Mouse (Mus musculus) liver, postnatal 0 days (tissue): ENCODE measurements around the gene Tefm. TPM values are rescaled to one million over a fixed set of nuclear protein-coding genes. Genes with fewer than 3 reads are reported as not detected.
"Not testable (repeated sequence)": the region's sequence is repeated elsewhere in the genome, so short reads cannot be mapped to it uniquely, and the experiment has no call there.

Source experiments
- ATAC-seq: fragments of 200-750 bp; cut with Nextera tagmentation; 2 replicates; pipeline ENCODE4 v1.8.0; 2017; ENCODE audit warnings: mild to moderate bottlenecking, moderate library complexity
- DNase-seq: peaks from one replicate; pipeline ENCODE4 v3.0.0-alpha.2; 2016
- H3K27ac ChIP-seq: fragments of 300-500 bp; sonication (generic); 2 replicates; pipeline ENCODE4 v1.5.1; 2014; ENCODE audit warnings: antibody characterized with exemption, moderate library complexity, mild to moderate bottlenecking, low read depth
- H3K27me3 ChIP-seq: fragments of 300-500 bp; sonication (generic); 2 replicates; pipeline ENCODE4 v1.6.1; 2014; ENCODE audit warnings: low read length, control low read depth, mixed read lengths; ENCODE audit not compliant: insufficient read depth
- H3K36me3 ChIP-seq: fragments of 300-500 bp; sonication (generic); replicated peaks from 2 replicates; pipeline ENCODE4 v1.6.1; 2014; ENCODE audit warnings: mild to moderate bottlenecking, control low read depth, low read length, moderate library complexity, mixed read lengths; ENCODE audit not compliant: insufficient read depth
- H3K4me1 ChIP-seq: fragments of 300-500 bp; sonication (generic); 2 replicates; pipeline ENCODE4 v1.6.1; 2014; ENCODE audit warnings: antibody characterized with exemption, mild to moderate bottlenecking, control low read depth; ENCODE audit not compliant: insufficient read depth
- H3K4me2 ChIP-seq: fragments of 300-500 bp; sonication (generic); 2 replicates; pipeline ENCODE4 v1.6.1; 2014; ENCODE audit warnings: low read depth, mild to moderate bottlenecking, low read length, moderate library complexity, mixed read lengths
- H3K4me3 ChIP-seq: fragments of 300-500 bp; sonication (generic); 2 replicates; pipeline ENCODE4 v1.5.1; 2014; ENCODE audit warnings: low read depth, low read length
- H3K9ac ChIP-seq: fragments of 300-500 bp; sonication (generic); replicated peaks from 2 replicates; pipeline ENCODE4 v1.6.1; 2014; ENCODE audit warnings: mild to moderate bottlenecking, moderate library complexity
- H3K9me3 ChIP-seq: fragments of 300-500 bp; sonication (generic); 2 replicates; pipeline ENCODE4 v1.6.1; 2016; ENCODE audit warnings: mild to moderate bottlenecking, control low read depth, low read length, mixed read lengths
- CTCF ChIP-seq: sonication (generic); IDR thresholded peaks from 2 replicates; pipeline ENCODE4 v1.5.1; 2016; ENCODE audit warnings: antibody characterized with exemption, low read depth
- EP300 ChIP-seq: IDR thresholded peaks from 2 replicates; pipeline ENCODE4 v1.6.1; 2016; ENCODE audit warnings: antibody characterized with exemption, low read depth, mild to moderate bottlenecking
- WGBS: fragments of 180-500 bp; shearing (Covaris S2); extraction: QIAGEN DNeasy Blood & Tissue Kit; methylation state at CpG from one replicate; pipeline ENCODE4 v1.1.7; 2014; ENCODE audit not compliant: insufficient replicate concordance; 5-methylcytosine and 5-hydroxymethylcytosine counted together
- polyA plus RNA-seq: library from polyadenylated mRNA; unstranded; fragments of >200 nt; fragmentation: Nextera tagmentation; extraction: Ambion mirVana; gene quantifications from 2 replicates; pipeline ENCODE4 v1.2.1, GENCODE M21; 2015

Gene Tefm
- 17.1 and 18.0 TPM in 2 replicates for polyA plus RNA-seq

DNA sequence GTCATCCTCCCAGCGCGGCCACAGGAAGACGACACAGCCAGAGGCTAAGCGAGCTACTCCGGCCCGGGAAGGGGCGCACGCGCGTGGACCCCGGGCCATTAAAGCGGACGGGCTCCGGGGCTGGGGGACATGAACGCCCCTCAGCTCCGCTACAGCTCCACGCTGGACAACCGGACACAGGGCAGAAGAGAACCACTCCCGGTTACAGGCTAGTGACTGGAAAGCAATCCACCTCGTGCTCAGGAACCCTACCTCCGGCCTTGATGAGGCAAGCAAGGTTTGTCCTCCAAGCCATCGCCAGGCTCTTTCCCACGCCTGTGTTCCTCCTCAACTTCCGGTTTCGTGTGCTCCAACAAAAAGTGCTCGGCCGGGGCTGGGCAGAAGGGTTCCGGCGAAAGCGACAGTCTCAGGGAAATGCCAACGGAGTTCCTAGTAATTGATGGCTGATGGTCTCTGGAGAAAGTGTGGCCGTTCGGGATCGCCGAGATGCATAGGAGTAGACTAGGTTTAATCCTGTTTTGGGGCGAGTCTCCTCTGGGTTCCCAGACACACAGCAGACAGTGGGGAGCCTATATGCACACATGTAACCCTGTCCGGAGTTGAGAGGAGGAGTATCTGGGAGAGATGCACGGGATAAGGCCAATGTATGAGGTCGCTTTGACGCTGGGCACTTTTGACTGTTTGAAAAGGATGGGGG, at the start of gene Tefm:
TSS of gene Tefm (minus strand) at position 351 of the 697 bp plus-strand sequence.
- DNase-seq = peak; percentile 87
- Histone ChIP-seq H3K27ac (peak within 1 kb of the TSS; percentile 91), H3K4me3 (peak within 1 kb of the TSS; percentile 75), H3K9me3 (no peaks in the 10 kb centered on the region), H3K9ac (peak within 1 kb of the TSS; percentile 85), H3K36me3 (peaks cover 13% of the 10 kb centered on the region), H3K4me1 (peaks cover 19% of the 10 kb centered on the region), H3K4me2 (peak within 1 kb of the TSS; percentile 90), H3K27me3 (no peaks in the 10 kb centered on the region)
- TF ChIP-seq EP300 = peak; percentile 64
- no peak for TF ChIP-seq CTCF
- WGBS = under 1% methylated on average over 40 of the region's 40 CpGs
- peak; percentile 90 for ATAC-seq

DNA sequence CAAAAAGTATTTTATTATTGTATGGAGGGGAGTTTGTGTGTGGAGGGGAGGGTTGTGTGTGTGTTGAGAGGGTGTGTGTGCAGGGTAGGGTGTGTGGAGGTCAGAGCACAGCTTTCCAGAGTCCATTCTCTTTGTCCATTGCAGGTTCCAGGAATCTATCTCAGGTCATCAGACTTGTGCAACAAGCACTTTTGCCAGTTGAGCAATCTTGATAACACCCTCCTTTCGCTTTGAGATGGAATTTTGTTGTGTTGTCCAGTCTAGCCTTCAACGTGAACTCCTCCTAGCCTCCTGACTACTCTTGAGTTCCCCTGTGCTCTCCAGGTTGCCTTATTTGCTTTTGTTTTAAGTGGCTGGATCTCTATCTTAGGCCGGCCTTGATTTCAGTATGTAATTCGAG, 48.3 kb upstream of the Tefm start:
- no peak overlapping the region for H3K4me2 ChIP-seq
- H3K9ac ChIP-seq = no peak overlapping the region
- no peaks in the 10 kb centered on the region for H3K27me3 ChIP-seq
- no peaks in the 10 kb centered on the region for H3K4me1 ChIP-seq
- H3K9me3 ChIP-seq = no peaks in the 10 kb centered on the region
- no peak for DNase-seq
- peak; percentile 86 for ATAC-seq
- no peak overlapping the region for H3K4me3 ChIP-seq
- 69% methylated on average over 4 of the region's 4 CpGs for WGBS
- peaks cover 22% of the 10 kb centered on the region for H3K36me3 ChIP-seq
- H3K27ac ChIP-seq = peak overlapping the region; percentile 76
- TF ChIP-seq CTCF (no peak), EP300 (peak; percentile 55; the same call in 1 of the 2 replicates)

DNA sequence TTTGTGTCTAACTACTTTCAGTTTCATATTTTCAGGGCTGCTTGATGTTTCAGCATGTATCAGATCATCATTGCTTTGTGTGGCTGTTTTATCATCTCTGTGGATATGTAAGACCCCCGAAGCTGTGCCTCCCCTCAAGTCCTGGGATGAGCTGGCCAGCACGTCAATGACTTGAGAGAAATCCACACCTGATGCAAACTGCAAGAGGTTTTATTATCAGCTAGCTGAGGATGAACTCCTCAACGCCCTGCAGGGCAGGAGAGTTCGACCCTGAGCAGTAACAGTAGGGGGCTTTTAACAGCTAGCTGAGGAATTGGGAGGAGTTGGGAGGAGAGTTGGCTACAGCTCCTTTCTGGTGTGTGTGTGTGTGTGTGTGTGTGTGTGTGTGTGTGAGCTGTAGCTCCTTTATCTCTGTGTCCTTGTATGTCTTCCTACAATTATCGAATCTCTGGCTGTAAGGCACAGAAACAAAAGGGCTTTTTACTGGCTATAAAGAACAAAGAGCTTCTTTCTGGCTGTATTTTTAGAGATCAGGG, 43.5 kb upstream of the Tefm start:
- not testable (repeated sequence) for H3K36me3 ChIP-seq, ATAC-seq, H3K27me3 ChIP-seq, H3K27ac ChIP-seq, H3K9ac ChIP-seq, H3K4me1 ChIP-seq, H3K9me3 ChIP-seq, DNase-seq
- WGBS = 75% methylated on average over 5 of the region's 5 CpGs
- peak overlapping the region; percentile 81 for H3K4me2 ChIP-seq
- H3K4me3 ChIP-seq = 0 out of 2 replicates have a peak overlapping the region, but pooled peaks have one; percentile 95

DNA sequence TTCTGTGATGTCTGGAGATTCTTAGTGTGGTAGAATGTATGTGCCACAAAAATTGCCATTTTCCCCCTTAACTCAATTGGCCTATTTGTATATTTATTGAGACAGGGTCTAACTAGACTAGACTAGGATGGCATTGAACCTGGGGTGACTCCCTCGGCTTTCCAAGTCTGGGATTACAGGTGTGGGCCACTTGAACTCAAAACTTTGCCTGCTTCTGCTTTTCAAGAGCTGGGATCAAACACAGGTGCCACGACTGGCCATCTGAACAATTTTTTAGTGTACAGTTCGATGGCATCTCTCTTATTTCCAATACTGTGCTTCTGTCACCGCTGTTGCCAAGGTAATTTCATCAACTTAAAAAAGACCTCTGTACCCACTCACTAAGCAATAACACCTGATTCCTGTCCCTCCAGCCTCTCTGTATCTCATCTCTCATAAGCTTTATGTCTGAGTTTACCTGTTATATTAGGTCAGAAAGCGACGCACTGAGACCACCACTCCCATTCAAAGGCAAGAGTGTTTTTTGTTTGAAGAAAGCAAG, 42.6 kb upstream of the Tefm start:
- H3K36me3 ChIP-seq = 0 out of 2 replicates have a peak, but pooled peaks cover 7% of the 10 kb centered on the region
- TF ChIP-seq EP300 = no peak
- no peak for TF ChIP-seq CTCF
- H3K27ac ChIP-seq = peak overlapping the region; percentile 94
- DNase-seq (no peak), ATAC-seq (no peak)
- H3K4me1 ChIP-seq = no peaks in the 10 kb centered on the region
- no peaks in the 10 kb centered on the region for H3K27me3 ChIP-seq
- H3K9ac ChIP-seq = peak overlapping the region; percentile 98; the same call in 1 of the 2 replicates
- H3K4me3 ChIP-seq = peak overlapping the region; percentile 95
- WGBS = 77% methylated on average over 6 of the region's 6 CpGs
- H3K9me3 ChIP-seq = no peaks in the 10 kb centered on the region
- peak overlapping the region; percentile 81 for H3K4me2 ChIP-seq

DNA sequence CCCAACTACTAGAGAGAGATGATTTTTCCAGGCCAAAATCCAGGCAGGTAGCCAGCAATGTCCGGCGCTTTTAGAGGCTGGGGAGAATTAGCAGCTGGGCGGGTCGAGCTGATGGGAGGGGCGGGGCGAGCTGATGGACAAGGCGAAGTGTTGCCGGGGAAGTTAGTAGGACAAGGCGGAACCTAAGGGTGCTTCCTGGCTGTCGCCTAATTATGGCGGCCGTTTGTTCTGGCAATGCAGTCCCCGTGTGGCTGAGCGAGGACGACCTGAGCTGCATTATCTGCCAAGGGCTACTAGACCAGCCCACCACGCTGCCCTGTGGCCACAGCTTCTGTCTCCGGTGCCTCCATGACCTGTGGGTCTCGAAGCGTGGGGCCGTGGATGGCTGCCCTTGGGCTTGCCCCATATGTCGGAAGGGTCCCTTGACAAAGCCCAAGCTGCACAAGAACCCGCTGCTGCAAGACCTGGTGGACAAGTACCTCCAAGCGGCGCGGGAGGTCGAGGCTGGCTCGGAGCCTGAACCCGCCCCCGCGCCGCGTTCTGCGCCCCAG, 41.8 kb upstream of the Tefm start, which contains the start of gene Rnf135:
TSS of gene Rnf135 (plus strand) at position 147 of the 551 bp plus-strand sequence.
- H3K4me1 ChIP-seq = no peaks in the 10 kb centered on the region
- peak; percentile 95 for ATAC-seq
- H3K4me3 ChIP-seq = peak within 1 kb of the TSS; percentile 95

More for the DNA sequence above, 41.8 kb upstream of the Tefm start, which contains the start of gene Rnf135:
- Histone ChIP-seq H3K4me2 (peak within 1 kb of the TSS; percentile 81), H3K9ac (peak within 1 kb of the TSS; percentile 98), H3K36me3 (no peaks in the 10 kb centered on the region), H3K27ac (peak within 1 kb of the TSS; percentile 94), H3K9me3 (no peaks in the 10 kb centered on the region), H3K27me3 (no peaks in the 10 kb centered on the region)
- TF ChIP-seq EP300 = no peak
- TF ChIP-seq CTCF = no peak
- DNase-seq = peak; percentile 92
- under 1% methylated on average over 33 of the region's 33 CpGs for WGBS
